Mouse (Mus musculus) retina, postnatal 1 day (tissue): ENCODE results near the gene Mmab.
A peak's percentile ranks its signal among the peaks of the same experiment; 100 is the strongest.

Experiments used
- DNase-seq: peaks from one replicate; pipeline ENCODE4 v3.0.0-alpha.2; 2012

Mmab gene

DNA sequence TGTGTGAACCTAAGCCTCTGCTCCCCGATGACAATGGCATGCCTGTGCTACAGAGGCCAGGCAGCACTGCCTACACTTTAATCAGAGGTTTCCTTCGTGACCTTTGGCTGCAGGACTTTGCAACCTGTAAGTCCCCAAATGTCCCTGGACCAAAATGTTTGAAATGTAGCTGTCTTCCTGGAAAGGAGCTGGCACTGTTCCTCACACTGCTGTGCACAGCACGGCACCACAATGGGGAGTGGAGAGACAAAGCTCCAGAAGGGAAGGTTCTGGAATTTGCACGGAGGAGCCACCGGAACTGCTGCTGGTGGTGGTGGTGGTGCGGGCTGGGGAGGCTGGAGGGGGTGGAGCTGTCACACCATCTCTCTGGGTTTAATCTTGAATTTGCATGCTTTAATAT, 17.1 kb downstream of the Mmab start:
- DNase-seq: no peak

DNA sequence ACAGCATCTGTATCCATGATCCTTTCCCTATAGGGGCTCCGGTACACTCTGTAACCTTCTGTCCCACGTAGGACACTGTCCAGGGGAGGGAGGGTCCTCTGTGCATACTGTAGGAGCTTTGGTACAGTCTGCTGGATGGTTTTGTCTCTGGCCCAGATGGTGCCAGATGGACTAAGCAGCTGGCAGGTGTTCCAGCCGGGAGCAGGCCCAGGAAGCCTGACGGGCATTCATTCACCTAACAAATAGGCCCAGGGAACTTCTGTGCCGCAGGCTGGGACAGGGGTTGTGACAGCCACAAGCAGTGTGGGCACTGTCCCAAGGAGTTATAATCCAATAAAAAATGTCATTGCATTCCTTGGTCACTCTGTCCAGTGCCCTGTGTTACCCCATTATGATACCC, 19.9 kb downstream of the Mmab start:
- DNase-seq: peak; percentile 27

- DNase-seq: no peak
These were observed 21.3 kb downstream of the Mmab start for GRCm38 (mm10) chr5:114422591-114422990.

- no peak for DNase-seq
These were observed 22.1 kb downstream of the Mmab start for GRCm38 (mm10) chr5:114421561-114422298.

- peak; percentile 63 for DNase-seq
These were observed 25.3 kb downstream of the Mmab start for GRCm38 (mm10) chr5:114418541-114418940.

DNA sequence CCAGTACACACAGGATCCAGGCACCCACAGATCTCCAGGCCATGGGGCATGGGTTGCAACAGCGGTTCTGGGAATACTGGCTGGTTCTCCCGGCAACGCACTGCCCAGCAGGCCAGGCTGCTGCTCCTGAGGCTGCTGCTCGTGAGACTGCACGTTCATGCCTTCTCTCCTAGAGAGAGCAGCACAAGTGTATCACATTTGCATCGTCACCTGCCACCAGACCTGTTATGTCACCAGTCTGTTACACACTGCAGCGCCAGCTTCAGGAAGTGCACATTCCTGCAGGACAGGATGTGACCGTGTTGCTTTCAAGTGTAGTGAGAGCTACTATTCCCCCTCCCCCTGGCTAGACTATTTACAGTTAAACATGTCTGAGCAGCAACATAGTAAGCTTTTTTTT, 27.0 kb downstream of the Mmab start:
- no peak for DNase-seq

DNA sequence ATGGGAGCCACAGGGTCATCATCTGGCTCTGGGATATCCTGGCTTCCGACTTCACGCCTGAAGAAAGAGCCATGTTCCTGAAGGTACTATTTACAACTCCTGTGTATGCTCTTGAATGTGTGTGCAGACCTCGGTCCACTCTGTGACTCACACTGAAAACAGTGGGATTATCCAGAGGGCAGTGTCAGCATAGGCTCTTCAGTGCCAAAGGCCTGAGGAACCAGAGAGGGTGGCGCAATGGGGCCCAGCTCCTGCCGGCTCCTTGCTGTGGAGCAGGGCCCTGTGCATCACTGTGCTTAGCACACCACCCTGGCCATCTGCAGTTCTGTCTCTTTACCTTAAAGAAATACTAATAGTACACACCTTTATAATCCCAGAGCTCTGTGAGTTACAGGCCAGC, 28.3 kb downstream of the Mmab start:
- DNase-seq: no peak

DNA sequence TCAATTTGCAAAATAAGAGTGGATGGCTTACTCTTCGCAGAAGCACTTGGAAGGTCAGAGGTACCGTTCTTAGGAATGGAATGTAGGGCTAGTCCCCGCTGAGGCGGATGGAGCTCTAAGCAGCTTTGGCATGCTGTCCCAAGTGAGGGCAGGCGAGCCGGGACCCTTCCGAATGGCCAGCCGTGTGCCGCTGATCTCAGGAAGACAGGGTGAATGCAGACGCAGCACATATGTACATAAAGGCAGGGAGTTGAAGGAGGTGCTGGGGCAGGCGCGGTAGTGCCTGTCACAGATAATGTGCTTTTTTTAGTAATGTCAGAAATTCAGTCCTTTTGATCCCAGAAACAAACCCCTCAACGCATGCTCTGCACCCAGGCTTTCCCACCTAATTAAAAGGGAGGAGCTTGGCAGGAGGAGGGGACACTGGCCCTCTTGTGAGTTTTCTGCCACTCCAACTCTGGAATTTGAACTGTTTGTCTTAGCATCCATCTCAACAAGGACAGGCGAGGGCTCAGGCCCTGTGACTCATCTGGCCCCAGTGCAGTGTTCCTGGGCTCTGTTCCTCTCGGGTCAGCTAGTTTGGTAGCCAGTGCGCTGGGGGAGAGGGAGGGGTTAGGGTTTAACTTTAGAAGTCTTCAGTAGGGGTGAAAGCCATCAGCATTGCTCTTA, 30.7 kb downstream of the Mmab start:
- DNase-seq: no peak

- no peak for DNase-seq
These were observed 31.4 kb downstream of the Mmab start for GRCm38 (mm10) chr5:114412361-114412998.

DNA sequence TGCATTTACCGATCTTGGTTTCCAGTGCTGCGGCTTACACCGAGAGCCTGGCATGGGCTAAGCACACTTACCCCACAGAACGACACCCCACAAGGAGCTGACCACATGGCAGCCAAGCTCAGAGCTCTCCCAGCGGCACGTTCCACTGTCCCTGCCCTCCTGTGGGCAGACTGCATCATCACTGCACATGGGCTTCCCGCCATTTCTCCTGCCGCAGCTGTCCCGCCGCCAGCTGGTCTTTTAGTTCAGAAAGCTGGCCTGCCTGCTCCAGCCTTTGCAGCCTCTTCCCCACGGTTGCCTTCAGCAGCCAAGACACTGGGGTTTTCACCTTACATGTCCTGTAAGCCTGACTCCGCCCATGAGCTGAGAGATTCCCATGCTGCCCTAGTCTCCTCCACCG, 33.4 kb downstream of the Mmab start:
- DNase-seq: no peak

DNA sequence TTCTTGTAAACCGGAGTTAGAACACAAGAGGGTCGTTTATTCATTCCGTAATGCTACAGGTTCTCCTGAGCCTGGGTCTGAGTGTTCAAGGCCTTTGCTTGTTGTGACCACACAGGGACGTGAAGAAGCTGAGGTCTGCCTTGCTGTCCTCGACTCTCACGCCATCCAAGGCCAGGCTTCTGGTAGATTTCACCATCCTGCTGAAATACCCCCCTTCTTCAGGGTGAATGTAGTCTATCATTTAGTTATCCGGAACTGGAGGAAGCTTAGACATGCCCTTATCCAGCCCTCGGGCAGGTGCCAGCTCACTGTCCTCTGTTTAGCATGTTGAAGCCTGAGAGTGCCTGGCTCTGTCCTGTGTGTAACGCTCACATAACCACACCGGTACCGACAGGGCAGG, 35.0 kb downstream of the Mmab start:
- DNase-seq: no peak

GRCm38 (mm10) chr5:114407810-114408209, 36.0 kb downstream of the Mmab start:
- no peak for DNase-seq

DNA sequence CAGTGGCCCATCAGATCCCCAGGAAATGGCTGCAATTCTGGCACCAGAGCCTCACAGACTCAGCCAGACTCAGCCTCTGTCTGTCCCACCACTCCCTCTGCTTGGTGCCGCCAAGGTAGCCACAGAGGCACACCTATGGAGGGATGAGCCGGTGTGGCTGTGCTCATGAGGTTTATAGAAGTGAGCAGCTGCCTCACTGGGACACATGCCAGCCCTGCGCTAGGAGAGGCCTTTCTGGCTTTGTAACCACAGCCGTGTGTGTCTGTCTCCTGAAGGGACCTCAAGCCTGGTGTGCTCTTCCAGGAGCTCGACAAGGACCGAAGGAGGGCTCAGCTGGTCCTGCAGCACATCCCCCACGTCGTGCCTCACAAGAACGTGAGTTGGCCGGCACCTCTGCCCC, 36.6 kb downstream of the Mmab start:
- no peak for DNase-seq

GRCm38 (mm10) chr5:114406592-114406991, 37.3 kb downstream of the Mmab start:
- no peak for DNase-seq

DNA sequence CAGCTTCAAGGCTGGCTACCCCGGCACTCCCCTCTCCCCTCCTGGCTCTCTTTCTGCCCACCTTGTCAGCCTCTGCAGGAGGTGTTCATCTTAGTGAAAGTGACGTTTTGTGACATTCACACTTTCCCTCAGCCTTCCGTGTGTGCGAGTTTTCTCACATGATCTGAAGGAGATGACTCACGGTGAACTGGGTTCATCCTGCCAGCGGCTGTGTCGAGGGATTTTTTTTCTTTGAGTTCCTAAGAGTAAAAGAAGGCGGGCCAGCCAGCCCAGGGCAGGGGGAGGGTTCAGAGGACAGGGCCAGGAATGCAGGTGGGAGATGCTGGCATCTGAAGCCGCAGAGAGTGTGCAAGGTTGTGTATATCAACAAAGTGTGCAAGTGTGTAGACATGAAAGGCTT, 50.7 kb downstream of the Mmab start:
- peak; percentile 52 for DNase-seq

GRCm38 (mm10) chr5:114384448-114384847, 59.4 kb downstream of the Mmab start:
- no peak for DNase-seq

DNA sequence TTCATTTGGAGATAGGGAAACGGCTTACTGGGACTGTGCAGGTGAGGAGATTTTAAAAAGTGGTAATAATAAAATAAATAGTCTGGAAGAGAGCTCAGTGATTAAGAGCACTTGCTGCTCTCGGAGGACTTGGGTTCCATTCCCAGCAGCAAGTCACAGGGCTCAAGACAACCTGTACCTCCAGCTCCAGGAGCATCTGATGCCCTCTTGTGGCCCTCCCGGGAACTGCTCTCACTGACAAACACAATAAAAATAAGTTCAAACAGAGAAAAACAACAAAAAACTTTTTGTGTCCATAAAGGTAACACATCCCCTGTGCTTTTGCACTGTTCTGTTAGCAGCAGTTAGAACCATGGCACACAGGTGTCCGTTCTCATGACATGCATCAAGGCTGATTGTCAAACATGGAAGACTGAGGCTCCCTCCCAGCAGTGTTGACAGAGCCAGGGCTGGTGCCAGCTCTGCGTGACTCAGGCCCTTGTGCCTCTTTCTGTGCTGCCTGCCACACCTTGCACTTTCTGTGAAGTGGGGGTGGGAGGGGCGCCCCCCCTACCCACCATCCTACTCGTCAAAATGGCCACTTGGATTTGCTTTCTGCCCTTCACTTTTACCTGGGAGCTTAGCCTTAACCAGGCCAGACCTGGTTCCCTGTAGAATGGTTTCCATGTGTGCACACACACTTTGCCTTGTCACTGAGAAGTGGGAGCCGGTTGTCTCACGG, 60.5 kb downstream of the Mmab start:
- DNase-seq: peak; percentile 44
